Mouse (Mus musculus) urinary bladder, postnatal 25 days (tissue): ENCODE measurements around the gene Tjp3.

Experiments
- DNase-seq: peaks from one replicate; pipeline ENCODE4 v3.0.0; 2022; ENCODE audit warnings: low spot score

The Tjp3 gene

GRCm38 (mm10) chr10:81266211-81267105, 24.9 kb downstream of the Tjp3 start, which contains the start of the genes Mrpl54 and Apba3:
Mrpl54 (minus strand) TSS chr10:81266934.
Apba3 (plus strand) TSS chr10:81266960.
- peak; percentile 98 for DNase-seq

- DNase-seq: no peak
These were observed 25.8 kb downstream of the Tjp3 start for GRCm38 (mm10) chr10:81265540-81265939.

DNA sequence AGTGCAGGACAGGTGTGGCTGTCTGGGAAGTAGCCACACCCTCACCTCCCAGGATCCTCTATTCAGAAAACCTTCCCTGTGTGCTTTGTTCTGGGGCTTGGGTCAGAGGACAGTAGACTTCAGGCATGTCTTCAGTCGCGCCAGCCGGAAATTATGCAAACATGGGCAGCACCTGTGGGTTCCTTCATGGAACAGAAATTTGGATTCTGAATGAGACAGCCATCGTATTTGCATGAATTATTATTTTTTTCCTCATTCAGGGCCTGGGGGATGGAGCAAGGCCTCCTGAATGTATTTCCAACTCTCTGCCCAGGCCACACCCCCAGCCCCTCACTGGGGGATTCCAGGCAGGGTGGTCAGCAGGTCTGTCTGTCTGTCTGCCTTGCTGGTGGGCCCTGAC, 30.4 kb downstream of the Tjp3 start:
- DNase-seq: no peak

GRCm38 (mm10) chr10:81259225-81259884, 32.0 kb downstream of the Tjp3 start:
- no peak for DNase-seq

- no peak for DNase-seq
These were observed 34.0 kb downstream of the Tjp3 start for GRCm38 (mm10) chr10:81257158-81258039.

DNA sequence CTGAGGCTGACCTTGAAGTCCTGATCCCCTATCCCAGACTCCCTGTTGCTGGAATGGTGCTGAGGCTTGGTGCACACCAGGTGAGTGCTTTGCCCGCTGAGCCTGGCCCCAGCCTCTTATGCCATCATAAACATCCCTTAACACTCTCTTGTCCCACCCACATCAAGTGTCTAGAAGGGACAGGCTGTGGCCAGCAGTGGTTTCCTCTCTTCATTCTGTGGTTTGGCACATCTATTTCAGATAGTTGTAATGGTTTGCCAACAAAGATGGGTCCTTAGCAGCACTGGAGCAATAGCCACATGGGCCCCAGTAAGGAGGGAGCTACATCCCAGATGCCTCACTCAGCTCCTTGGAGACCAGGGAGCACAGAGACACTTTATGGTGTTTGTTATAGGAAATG, 36.5 kb downstream of the Tjp3 start:
- no peak for DNase-seq

GRCm38 (mm10) chr10:81252424-81253419, 38.7 kb downstream of the Tjp3 start, which contains the start of gene Matk:
Matk (plus strand) TSS chr10:81252935.
- DNase-seq: no peak

GRCm38 (mm10) chr10:81249442-81249841, 41.9 kb downstream of the Tjp3 start:
- DNase-seq: no peak

DNA sequence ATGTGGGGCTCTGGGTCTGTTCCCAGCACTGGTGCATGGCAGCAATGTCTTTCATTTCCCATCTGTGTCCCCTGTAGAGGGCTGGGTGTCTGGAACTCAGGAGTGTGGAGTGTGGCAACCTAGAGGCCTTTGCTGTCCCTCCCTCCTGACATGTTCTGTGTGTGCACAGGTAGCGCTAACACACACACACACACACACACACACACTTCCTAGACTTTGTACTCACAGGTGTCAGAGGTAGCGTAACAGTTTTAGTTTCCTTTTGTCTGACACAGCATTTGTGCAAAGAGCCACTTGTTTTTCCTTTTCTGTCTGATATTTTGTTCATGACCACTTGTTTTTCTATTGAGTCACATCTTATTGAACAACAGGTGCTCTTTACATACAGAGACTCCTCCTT, 43.6 kb downstream of the Tjp3 start:
- DNase-seq: no peak

DNA sequence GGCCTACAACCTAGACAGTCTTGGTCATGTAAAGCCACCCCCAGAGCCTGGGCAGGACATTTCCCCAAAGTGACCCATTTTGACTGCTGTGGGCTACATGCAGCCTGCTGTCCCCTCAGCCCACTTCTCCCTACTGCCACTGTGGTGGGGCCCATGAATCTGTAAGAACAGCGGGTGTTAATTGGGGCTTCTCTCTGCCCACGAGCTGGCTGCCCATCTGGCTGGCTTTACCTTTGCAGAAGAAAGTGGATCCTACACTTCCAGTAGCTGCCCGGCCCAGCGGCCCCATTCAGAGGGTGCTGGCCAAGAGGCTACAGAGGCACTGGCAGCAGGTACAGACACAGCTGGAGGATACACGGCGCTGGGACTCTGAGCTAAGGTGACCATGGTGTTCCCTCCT, 46.2 kb downstream of the Tjp3 start:
- DNase-seq: no peak

DNA sequence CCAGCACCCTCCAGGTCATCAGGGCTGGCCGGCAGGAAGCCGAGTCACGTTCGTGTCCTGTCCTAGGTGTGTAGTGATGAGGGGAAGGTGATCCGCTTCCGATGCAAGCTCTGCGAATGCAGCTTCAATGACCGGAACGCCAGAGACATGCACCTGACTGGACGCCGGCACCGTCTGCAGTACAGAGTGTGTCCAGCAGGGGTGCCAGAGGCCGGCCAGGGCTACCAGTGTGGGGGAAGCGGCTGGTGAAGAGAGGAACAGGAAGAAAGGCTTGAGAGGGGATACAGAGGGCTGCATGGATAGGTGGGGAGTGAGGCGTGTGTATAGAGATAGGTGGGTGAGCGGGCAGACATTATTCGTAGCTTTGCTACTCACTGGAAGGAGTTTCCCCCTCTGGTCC, 46.8 kb downstream of the Tjp3 start:
- peak; percentile 87 for DNase-seq

GRCm38 (mm10) chr10:81244146-81244545, 47.2 kb downstream of the Tjp3 start:
- DNase-seq: no peak

GRCm38 (mm10) chr10:81242021-81242420, 49.4 kb downstream of the Tjp3 start:
- no peak for DNase-seq

- peak; percentile 54 for DNase-seq
These were observed 50.5 kb downstream of the Tjp3 start for GRCm38 (mm10) chr10:81240876-81241275.

GRCm38 (mm10) chr10:81238618-81239017, 52.8 kb downstream of the Tjp3 start:
- no peak for DNase-seq

- no peak for DNase-seq
These were observed 54.7 kb downstream of the Tjp3 start for GRCm38 (mm10) chr10:81236471-81237268.

DNA sequence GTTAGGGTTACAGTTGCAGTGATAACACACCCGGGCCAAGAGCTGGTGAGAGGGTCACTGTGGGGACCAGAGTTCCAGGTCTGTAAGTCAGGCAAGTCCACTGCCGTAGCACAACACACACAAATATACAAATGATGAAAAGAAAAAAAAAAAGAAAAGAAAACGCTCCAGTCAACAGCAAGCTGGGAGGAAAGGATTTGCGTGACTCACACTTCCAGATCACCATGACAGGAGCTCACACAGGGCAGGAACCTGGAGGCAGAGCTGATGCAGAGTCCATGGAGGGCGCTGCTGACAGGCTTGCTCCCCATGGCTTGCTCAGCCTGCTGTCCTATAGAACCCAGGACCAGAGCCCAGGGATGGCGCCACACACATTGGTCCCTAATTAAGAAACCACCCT, 57.2 kb downstream of the Tjp3 start:
- no peak for DNase-seq

DNA sequence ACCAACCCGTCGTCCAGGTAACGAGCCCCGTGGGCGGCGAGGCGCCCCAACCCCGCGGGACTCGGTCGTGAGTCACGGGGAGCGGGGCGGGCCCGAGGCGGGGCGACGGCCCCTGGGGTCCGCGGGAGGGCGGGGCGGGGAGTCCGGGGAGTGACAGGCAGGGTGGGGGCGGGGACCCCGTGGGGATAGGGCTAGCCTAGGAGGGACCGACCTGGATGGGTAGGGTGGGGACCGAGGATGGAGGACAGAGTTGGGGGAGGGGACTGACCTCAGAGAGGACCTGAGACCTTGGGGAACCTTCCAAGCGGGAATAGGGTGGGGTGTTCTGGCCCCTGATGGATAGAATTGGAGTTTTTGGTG, 58.2 kb downstream of the Tjp3 start:
- no peak for DNase-seq

GRCm38 (mm10) chr10:81232580-81233225, 58.7 kb downstream of the Tjp3 start, which contains the start of gene Zfr2:
Zfr2 (plus strand) TSS chr10:81233155.
- DNase-seq: peak; percentile 96

DNA sequence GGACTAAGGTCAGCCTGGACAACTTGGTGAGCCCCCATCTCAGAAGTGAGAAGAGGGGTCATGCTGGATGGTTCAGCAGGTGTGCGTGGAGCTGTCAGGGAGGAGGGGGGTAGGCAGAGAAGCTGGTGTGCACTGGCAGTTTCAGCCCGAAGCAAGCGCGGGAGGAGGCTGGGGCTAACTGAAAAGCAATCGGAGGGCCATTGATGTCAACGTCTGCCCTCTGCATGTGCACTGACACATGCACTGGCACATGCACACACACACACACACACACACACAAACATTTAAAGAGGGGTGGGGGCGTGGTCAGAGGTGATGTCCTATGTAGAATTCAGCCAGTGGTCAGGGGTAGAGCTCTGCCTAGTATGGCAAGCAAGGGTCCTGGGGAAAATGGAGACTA, 59.9 kb downstream of the Tjp3 start:
- no peak for DNase-seq
